Mouse (Mus musculus) CH12.LX (cell line): ENCODE data around the gene Ttyh3. TPM values are rescaled to one million over a fixed set of nuclear protein-coding genes. Genes with fewer than 3 reads are reported as not detected.

Source experiments
- DNase-seq: peaks from one replicate; pipeline ENCODE4 v3.0.0-alpha.2; 2013; ENCODE audit errors: extremely low read depth
- H3K27ac ChIP-seq: 2 replicates; pipeline ENCODE4 v1.5.1; 2012; ENCODE audit warnings: low read depth, mild to moderate bottlenecking, control low read depth, moderate library complexity; ENCODE audit not compliant: insufficient read depth
- H3K27me3 ChIP-seq: replicated peaks from 2 replicates; pipeline ENCODE3; 2012; ENCODE audit warnings: inconsistent platforms
- H3K36me3 ChIP-seq, 2 experiments: replicated peaks in 1 of 2; 2 replicates each; pipeline versions ENCODE3 to v1.6.1; 2012; ENCODE audit warnings: inconsistent platforms in 1 of 2, low read length in 1 of 2, mild to moderate bottlenecking in 1 of 2, mixed read lengths in 1 of 2, moderate library complexity in 1 of 2; ENCODE audit not compliant: control insufficient read depth in 1 of 2, insufficient read depth in 1 of 2
- H3K4me1 ChIP-seq, 2 experiments: 2 replicates each; pipeline ENCODE4 v1.6.1; 2012; ENCODE audit warnings: inconsistent platforms in 1 of 2, moderate library complexity in 1 of 2; ENCODE audit not compliant: insufficient read depth in 2 of 2, control insufficient read depth in 1 of 2
- H3K4me2 ChIP-seq: 2 replicates; pipeline ENCODE4 v1.6.1; 2012; ENCODE audit warnings: low read depth, mild to moderate bottlenecking, control low read depth; ENCODE audit not compliant: poor library complexity, insufficient read depth, severe bottlenecking
- H3K4me3 ChIP-seq, 3 experiments: fragments of 150-350 bp in 1 of 3; sonication (generic) in 1 of 3; replicated peaks in 1 of 3; 2 replicates each; pipeline versions ENCODE3 to v1.5.1; 2011 to 2012; ENCODE audit warnings: low read depth in 2 of 3, low read length in 2 of 3, mild to moderate bottlenecking in 2 of 3, moderate library complexity in 2 of 3, control low read depth in 1 of 3, improper control_type of control experiment in 1 of 3, inconsistent platforms in 1 of 3, mixed read lengths in 1 of 3; ENCODE audit not compliant: poor library complexity in 1 of 3
- H3K79me2 ChIP-seq: replicated peaks from 2 replicates; pipeline ENCODE4 v1.6.1; 2012; ENCODE audit warnings: mild to moderate bottlenecking, moderate library complexity; ENCODE audit not compliant: control insufficient read depth, poor library complexity, insufficient read depth, severe bottlenecking; ENCODE audit errors: extremely low read depth
- H3K9ac ChIP-seq: 2 replicates; pipeline ENCODE4 v1.6.1; 2012; ENCODE audit warnings: low read depth, mild to moderate bottlenecking, control low read depth, moderate library complexity; ENCODE audit not compliant: insufficient read depth
- H3K9me3 ChIP-seq: replicated peaks from 2 replicates; pipeline ENCODE3; 2012; ENCODE audit warnings: low read length, inconsistent platforms, mixed read lengths
- CTCF ChIP-seq, 2 experiments: IDR thresholded peaks in 1 of 2; conservative IDR thresholded peaks in 1 of 2; 2 replicates each; pipeline ENCODE4 v1.5.1; 2011 to 2012; ENCODE audit warnings: low read depth in 2 of 2, low read length in 2 of 2, improper control_type of control experiment in 1 of 2, inconsistent platforms in 1 of 2, mild to moderate bottlenecking in 1 of 2, moderate library complexity in 1 of 2
- E2F4 ChIP-seq: IDR thresholded peaks from 2 replicates; pipeline ENCODE4 v1.6.1; 2011; ENCODE audit warnings: low read depth, low read length, improper control_type of control experiment; ENCODE audit not compliant: insufficient replicate concordance
- ELF1 ChIP-seq: IDR thresholded peaks from 2 replicates; pipeline ENCODE4 v1.6.1; 2014; ENCODE audit warnings: low read depth, mild to moderate bottlenecking, inconsistent platforms, low read length, improper control_type of control experiment
- ETS1 ChIP-seq: conservative IDR thresholded peaks from 2 replicates; pipeline ENCODE4 v1.6.1; 2012; ENCODE audit warnings: low read depth, mild to moderate bottlenecking, inconsistent platforms, low read length, improper control_type of control experiment, moderate library complexity
- HCFC1 ChIP-seq: IDR thresholded peaks from 2 replicates; pipeline ENCODE4 v1.6.1; 2012; ENCODE audit warnings: low read depth, mild to moderate bottlenecking, inconsistent platforms, low read length, improper control_type of control experiment
- JUND ChIP-seq: conservative IDR thresholded peaks from 2 replicates; pipeline ENCODE4 v1.6.1; 2011; ENCODE audit warnings: low read depth, low read length, improper control_type of control experiment
- KAT2A ChIP-seq: IDR thresholded peaks from 2 replicates; pipeline ENCODE4 v1.6.1; 2012; ENCODE audit warnings: low read length, improper control_type of control experiment, inconsistent platforms; ENCODE audit not compliant: insufficient replicate concordance
- MEF2A ChIP-seq: IDR thresholded peaks from 2 replicates; pipeline ENCODE4 v1.6.1; 2014; ENCODE audit warnings: low read depth, mild to moderate bottlenecking, inconsistent platforms, low read length, improper control_type of control experiment, borderline replicate concordance
- MYC ChIP-seq: IDR thresholded peaks from 2 replicates; pipeline ENCODE4 v1.6.1; 2011; ENCODE audit warnings: low read depth, mild to moderate bottlenecking, improper control_type of control experiment, low read length
- PAX5 ChIP-seq: IDR thresholded peaks from 2 replicates; pipeline ENCODE4 v1.6.1; 2012; ENCODE audit warnings: low read length, inconsistent platforms, mixed read lengths
- POLR2AphosphoS2 ChIP-seq: IDR thresholded peaks from 2 replicates; pipeline ENCODE4 v1.6.1; 2011; ENCODE audit warnings: low read depth, low read length, improper control_type of control experiment
- RAD21 ChIP-seq: IDR thresholded peaks from 2 replicates; pipeline ENCODE4 v1.6.1; 2011; ENCODE audit warnings: low read depth, mild to moderate bottlenecking, low read length, improper control_type of control experiment, moderate library complexity
- SMC3 ChIP-seq: IDR thresholded peaks from 2 replicates; pipeline ENCODE4 v1.6.1; 2011; ENCODE audit warnings: low read depth, low read length, improper control_type of control experiment
- TBP ChIP-seq: conservative IDR thresholded peaks from 2 replicates; pipeline ENCODE4 v1.6.1; 2011; ENCODE audit warnings: low read depth, low read length, improper control_type of control experiment
- TCF12 ChIP-seq: IDR thresholded peaks from 2 replicates; pipeline ENCODE4 v1.6.1; 2014; ENCODE audit warnings: low read depth, mild to moderate bottlenecking, inconsistent platforms, low read length, improper control_type of control experiment
- ZKSCAN1 ChIP-seq: IDR thresholded peaks from 2 replicates; pipeline ENCODE4 v1.6.1; 2012; ENCODE audit warnings: low read depth, inconsistent platforms, low read length, improper control_type of control experiment, borderline replicate concordance
- dilution Hi-C: fragments of 300-500 bp; cut with MboI; formaldehyde crosslinking; loops from 2 replicates; pipeline ENCODE4 v1.14.3; 2020; ENCODE audit warnings: low sequenced_read_pairs; ENCODE audit not compliant: extremely low pct_unique_long_range_greater_than_20kb, extremely low pct_ligation_motif_present
- in situ Hi-C: fragments of 300-500 bp; cut with MboI; formaldehyde crosslinking; loops from 3 replicates; pipeline ENCODE4 v1.14.3; 2019; ENCODE audit warnings: low sequenced_read_pairs, low pct_ligation_motif_present, low pct_unique_long_range_greater_than_20kb, mixed read lengths
- polyA plus RNA-seq: library from polyadenylated mRNA; unstranded; fragments of >175 nt; gene quantifications from 2 replicates; pipeline ENCODE4 v1.2.1, GENCODE M21; 2012; ENCODE audit warnings: low read depth; ENCODE audit not compliant: insufficient read length
- total RNA-seq, 2 experiments: library from RNA; depleted of rRNA; stranded (reverse); fragments of 300-350 nt in 1 of 2; fragments of >200 nt in 1 of 2; gene quantifications; 2 replicates each; pipeline ENCODE4 v1.2.3; 2012 to 2014

Gene Ttyh3
- total and polyA plus RNA-seq, 3 experiments: 0.31 to 6.3 (median 1.4) TPM

GRCm38 (mm10) chr5:140633432-140633831, 15.4 kb downstream of the Ttyh3 start:
- in situ Hi-C loops (loop anchor here (5.0 kb wide), 1 partner anchor 44 kb away; no protein-coding TSS in a partner anchor), dilution Hi-C loops (no loop called here)
- Histone ChIP-seq H3K4me2 (no peak overlapping the region), H3K4me3 (no peak overlapping the region), H3K36me3 (peaks cover 0 to 15% of the 10 kb centered on the region in 2 experiments), H3K9me3 (no peaks in the 10 kb centered on the region), H3K27ac (no peak overlapping the region), H3K9ac (no peak overlapping the region), H3K4me1 (peaks cover 2 to 19% of the 10 kb centered on the region in 2 experiments; a peak in 3 of 4 replicates), H3K27me3 (no peaks in the 10 kb centered on the region), H3K79me2 (no peaks in the 10 kb centered on the region)
- no peak for DNase-seq
- no peak for TF ChIP-seq MYC
- no peak for TF ChIP-seq ETS1
- TF ChIP-seq MEF2A: no peak
- TF ChIP-seq HCFC1: no peak
- TF ChIP-seq TCF12: no peak
- TF ChIP-seq KAT2A: no peak
- TF ChIP-seq POLR2AphosphoS2: no peak
- TF ChIP-seq ELF1: no peak
- no peak for TF ChIP-seq E2F4
- no peak for TF ChIP-seq CTCF (conservative IDR thresholded peaks at IDR 0.05 in 1 of 2, IDR thresholded peaks at IDR 0.05 in 1 of 2; ENCODE audit: low read depth in 2 of 2, low read length in 2 of 2)

- in situ Hi-C loops: no loop called here
- Histone ChIP-seq H3K4me1 (peaks cover 0 to 13% of the 10 kb centered on the region in 2 experiments; a peak in 2 of 4 replicates), H3K9me3 (peaks cover 4% of the 10 kb centered on the region), H3K4me2 (no peak overlapping the region), H3K4me3 (no peak overlapping the region), H3K9ac (no peak overlapping the region), H3K27ac (no peak overlapping the region)
- dilution Hi-C loops: no loop called here
- TF ChIP-seq TBP: no peak
- peak; percentile 10 to 74; a peak in 2 of 4 replicates for TF ChIP-seq CTCF (conservative IDR thresholded peaks at IDR 0.05 in 1 of 2, IDR thresholded peaks at IDR 0.05 in 1 of 2; ENCODE audit: low read depth in 2 of 2, low read length in 2 of 2)
- no peak for TF ChIP-seq JUND
- no peak for TF ChIP-seq TCF12
- TF ChIP-seq SMC3: peak; percentile 59
- TF ChIP-seq PAX5: no peak
- no peak for TF ChIP-seq ZKSCAN1
- peak; percentile 65 for TF ChIP-seq RAD21
- TF ChIP-seq, all 38 proteins: peak for 3
- Histone ChIP-seq H3K79me2 (no peaks in the 10 kb centered on the region), H3K36me3 (peaks cover 0 to 18% of the 10 kb centered on the region in 2 experiments), H3K27me3 (no peaks in the 10 kb centered on the region)
- DNase-seq: no peak
Measured at GRCm38 (mm10) chr5:140628995-140629394, 19.8 kb downstream of the Ttyh3 start.
